Mouse (Mus musculus): ENCODE measurements around the gene Nudt7. TPM values are rescaled to one million over a fixed set of nuclear protein-coding genes. Genes with fewer than 3 reads are reported as not detected.

Nudt7 gene
- polyA plus RNA-seq, 1 experiment, result 24.5 TPM

DNA sequence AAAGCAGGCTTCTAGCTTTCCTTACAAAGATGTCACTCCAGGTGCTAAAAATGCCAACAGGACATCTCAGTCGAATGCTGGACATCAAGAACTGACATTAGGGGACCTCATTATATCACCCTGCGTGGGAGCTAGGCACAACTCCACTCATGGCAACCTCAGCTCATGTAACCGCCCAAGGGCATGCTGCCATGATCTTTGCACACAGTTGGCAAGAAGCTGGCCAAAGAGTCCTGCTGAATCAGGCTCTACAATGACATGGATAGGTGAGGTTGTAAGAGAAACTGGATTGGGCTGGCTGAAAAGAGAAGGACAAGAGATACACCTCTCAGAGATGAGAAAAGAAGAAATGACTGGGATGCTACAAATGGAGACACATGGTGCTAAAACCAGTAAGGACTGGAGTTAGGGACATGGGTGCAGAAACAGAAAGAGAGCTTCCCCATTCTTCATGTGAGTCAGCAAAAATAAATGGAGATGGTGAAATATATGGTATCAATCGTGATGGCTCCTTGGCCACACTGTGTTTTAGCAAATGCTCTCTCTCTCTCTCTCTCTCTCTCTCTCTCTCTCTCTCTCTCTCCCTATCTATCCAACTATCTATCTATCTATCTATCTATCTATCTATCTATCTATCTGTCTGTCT is 10.4 kb downstream of the Nudt7 start:
- DNase-seq (ENCODE audit: low spot score), result no peak

DNA sequence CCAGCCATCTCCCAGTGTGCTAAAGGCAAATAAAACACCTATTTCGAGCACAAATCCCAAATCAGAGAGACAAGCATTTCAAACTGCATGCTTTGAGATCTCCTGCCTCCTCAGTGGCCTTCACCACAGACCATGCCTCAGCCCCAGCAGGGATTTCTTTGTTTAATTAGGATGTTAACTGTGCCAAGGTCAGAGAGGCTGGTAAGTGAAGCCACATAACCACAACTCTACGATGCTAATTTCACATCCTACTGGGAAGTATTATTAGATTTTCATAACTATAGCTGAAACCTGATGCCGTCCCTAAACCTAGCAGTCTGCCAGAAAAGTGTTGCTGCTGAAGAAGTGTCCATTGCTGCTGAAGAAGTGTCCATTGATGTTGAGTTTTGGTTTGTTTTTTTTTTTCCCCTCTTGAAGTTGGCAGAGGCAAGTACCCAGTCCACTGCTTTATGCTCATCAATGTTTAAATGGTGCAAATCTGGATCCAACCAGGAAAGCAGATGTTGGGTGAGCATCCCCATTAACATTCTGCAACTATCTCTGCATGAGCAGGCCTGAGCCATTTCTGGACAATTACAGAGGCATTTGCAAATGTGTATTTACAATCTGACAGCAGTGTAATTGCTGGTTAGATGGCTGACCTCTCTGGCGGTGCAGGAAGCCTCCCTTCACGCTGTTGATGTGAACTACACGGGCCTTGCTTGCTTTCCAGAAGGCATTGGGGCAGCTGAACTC is 20.1 kb downstream of the Nudt7 start:
- DNase-seq (ENCODE audit: low spot score), result no peak

DNA sequence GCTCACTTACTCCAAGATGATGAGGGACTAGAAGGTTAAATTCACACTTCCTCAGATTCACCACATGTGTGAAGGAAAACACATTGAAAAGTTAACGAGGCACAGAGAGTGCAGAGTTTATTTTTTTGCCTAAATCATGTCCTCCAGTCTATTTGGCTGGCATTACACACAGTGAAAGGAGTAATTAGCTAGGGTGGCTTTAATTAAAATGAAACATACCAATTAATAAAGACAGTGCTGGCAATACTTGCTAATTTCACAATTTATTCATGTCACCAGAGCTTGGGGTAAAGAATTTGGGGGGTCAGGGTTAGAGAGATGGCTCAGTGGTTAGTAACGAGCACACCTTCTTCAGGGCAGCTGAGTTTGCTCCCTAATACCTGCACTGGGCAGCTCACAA is 25.2 kb downstream of the Nudt7 start:
- no peak for DNase-seq (ENCODE audit: low spot score)

DNA sequence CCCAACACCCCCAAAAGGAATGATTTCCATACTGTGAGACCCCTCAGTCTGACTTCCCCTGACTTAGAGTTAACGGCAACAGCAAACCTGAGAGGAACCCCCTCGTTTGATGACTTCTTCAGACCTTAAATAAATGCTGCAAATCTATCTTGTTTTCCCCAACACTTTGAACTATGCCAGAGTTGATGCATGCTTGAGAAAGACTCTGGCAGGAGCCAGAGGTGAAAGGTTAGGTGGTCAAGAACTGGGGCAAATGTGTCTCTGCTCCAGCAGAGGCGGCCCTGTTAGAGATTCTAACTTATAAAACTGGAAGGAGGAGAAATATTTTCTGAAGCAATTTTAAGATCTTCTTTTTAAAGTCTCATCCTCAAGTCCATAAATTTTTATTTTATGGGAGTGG is 26.3 kb downstream of the Nudt7 start:
- no peak for DNase-seq (ENCODE audit: low spot score)

DNA sequence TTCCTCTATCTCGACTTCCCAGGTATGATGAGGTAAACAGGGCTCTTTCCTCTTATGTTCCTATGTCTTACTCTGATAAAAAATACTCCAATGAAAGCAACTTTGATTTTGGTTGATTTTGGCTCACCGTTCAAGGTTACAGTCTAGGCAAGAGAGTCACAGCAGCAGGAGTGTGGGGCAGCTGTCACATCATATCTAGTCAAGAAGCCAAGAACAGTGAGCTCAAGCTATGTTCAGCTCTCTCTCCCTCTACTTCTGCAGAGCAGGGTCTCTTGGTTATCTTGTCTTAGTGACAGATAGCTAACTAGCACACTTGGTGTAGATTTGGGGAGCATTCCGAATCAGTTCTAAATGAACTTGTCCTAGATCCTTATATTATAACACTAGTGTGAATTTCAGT is 30.5 kb downstream of the Nudt7 start:
- no peak for DNase-seq (ENCODE audit: low spot score)

DNA sequence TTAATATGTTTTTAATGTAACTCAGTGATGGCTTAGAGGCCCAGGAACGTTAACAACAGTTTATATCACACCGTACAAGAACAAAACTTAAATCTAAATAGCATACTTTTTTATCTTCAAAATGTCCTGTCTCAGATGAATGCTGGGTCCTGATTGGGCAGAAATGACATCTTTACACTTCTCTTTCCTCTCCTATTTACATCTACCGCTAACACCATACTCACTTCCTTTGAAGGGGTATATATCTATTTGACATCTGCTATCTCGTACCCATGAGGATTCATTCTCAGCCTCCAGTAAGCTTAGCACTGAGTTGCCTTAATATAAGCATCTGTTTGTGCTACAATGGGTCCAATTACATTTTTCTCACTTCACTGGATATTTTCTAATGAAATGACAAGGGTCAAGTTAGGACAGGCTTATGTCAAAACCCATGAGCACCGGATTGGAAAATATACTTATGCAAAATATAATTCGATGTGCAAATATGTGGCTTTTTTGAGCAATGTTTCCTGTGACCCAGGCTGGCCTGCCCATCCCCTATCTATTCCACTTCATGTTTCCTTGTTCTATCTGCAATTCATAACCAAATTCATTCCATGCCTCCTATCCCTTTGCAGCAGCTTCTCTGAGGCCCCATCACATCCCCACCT is 31.2 kb downstream of the Nudt7 start:
- no peak for DNase-seq (ENCODE audit: low spot score)

DNA sequence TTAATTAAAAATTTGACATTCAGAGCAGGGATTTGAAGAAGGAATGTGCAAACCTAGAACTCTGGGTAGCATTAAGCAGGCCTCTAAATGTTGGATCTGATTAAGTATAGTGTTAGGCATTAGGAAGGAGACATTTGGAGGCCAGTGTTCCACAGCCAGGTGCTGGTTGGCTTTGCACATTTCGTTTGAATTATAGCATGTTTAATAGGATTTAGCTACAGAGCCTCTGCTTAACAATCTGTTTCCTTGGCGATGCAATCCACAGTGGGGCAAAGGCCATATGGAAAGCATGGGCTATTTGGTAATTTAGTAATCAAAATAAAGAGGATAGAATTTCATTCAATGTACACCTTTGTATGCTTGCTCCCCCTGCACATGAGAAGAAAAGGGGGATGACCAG is 32.4 kb downstream of the Nudt7 start:
- DNase-seq (ENCODE audit: low spot score), result no peak

DNA sequence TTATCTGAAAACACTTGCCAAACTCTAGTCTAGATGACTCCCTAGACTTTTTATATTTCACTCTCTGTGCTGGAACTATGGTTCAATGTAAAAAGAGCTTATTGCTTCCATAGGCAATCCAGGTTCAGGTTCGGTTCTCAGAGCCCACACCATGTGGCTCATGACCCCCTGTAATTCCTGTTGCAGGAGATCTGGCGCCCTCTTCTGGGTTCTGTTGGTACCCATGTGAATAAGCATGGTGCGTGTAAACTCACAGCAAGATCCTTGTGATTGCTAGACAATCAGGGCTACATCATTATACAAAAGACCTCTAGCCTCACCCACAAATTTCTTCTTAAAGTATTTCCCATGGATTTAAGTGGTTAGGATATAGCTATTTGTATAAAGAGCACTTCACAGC is 43.4 kb downstream of the Nudt7 start:
- no peak for DNase-seq (ENCODE audit: low spot score)

DNA sequence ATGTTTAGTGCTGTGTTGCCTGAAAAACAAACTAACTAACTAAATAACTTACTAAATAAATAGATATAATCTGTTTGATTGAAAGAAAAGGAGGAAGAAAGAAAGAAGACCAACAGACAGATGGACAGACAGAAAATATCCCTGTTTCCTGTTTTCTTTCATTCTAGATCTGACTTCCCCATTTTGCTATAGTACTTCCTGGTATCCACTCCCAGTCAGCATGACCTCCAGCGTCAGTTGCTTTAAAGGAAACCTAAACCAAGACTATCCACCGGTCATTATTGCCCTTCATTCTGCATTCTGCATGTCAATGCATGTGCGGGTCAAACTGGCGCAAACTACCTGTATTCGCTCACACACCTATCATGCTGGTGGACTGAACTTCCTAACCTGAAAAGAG is 60.0 kb downstream of the Nudt7 start:
- no peak for DNase-seq (ENCODE audit: low spot score)

DNA sequence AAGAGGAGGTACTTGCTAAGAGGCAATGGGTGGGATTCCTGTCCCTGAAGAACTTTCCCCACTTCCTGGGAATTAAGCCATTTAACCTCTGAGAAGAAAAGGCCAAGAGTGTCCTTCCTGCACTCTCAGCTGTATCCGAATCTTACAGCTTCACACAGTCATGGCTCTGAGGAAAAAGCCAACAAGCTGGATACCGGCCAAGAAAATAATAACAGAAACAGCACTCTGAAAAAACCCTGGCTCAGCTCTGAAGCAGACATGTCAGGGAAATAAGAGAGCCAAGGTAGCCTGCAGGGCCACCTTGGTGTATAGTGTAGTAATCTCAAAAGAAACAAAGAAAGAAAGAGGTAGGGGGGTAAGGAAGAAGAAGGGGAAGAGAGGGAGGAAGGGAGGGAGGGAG is 65.6 kb downstream of the Nudt7 start:
- DNase-seq (ENCODE audit: low spot score), result no peak

Other genes starting within 250 kb of the Nudt7 start
- gene Vat1l, start 72.1 kb downstream of the Nudt7 start, polyA plus RNA-seq (2012; rRNA removed), result 1.2 and 1.4 TPM in 2 replicates

All from urinary bladder, adult 2 months (tissue).